Mouse (Mus musculus) C2C12 (cell line): Measurements from ENCODE around the gene Uqcc1. TPM values are rescaled to one million over a fixed set of nuclear protein-coding genes. Genes with fewer than 3 reads are reported as not detected.
A peak's percentile ranks its signal among the peaks of the same experiment; 100 is the strongest.

ENCODE experiments used
- H3K27me3 ChIP-seq: one replicate; pipeline ENCODE4 v1.6.1; 2011; ENCODE audit not compliant: control insufficient read depth, insufficient read depth, insufficient read length
- H3K36me3 ChIP-seq: one replicate; pipeline ENCODE4 v1.6.1; 2011; ENCODE audit not compliant: control insufficient read depth, insufficient read depth
- H3K4me3 ChIP-seq: one replicate; pipeline ENCODE4 v1.5.1; 2011; ENCODE audit warnings: mild to moderate bottlenecking, control low read depth; ENCODE audit not compliant: poor library complexity, insufficient read depth, severe bottlenecking
- H3K79me2 ChIP-seq: one replicate; pipeline ENCODE4 v1.6.1; 2011; ENCODE audit not compliant: control insufficient read depth, insufficient read depth
- H3K79me3 ChIP-seq: one replicate; pipeline ENCODE4 v1.6.1; 2011; ENCODE audit warnings: low read depth, control low read depth
- H3ac ChIP-seq: one replicate; pipeline ENCODE3; 2011; ENCODE audit warnings: low read depth; ENCODE audit not compliant: control insufficient read depth, insufficient read length
- CEBPB ChIP-seq: IDR thresholded peaks from one replicate; pipeline ENCODE4 v1.6.1; 2011; ENCODE audit warnings: low read depth, mild to moderate bottlenecking, control low read depth, moderate library complexity
- CTCF ChIP-seq: IDR thresholded peaks from one replicate; pipeline ENCODE4 v1.5.1; 2011; ENCODE audit not compliant: control insufficient read depth, insufficient read depth, insufficient read length
- FOSL1 ChIP-seq: IDR thresholded peaks from one replicate; pipeline ENCODE4 v1.8.0; 2011; ENCODE audit warnings: mild to moderate bottlenecking, low read length; ENCODE audit not compliant: poor library complexity, insufficient read depth, severe bottlenecking
- MAX ChIP-seq: IDR thresholded peaks from one replicate; pipeline ENCODE4 v1.6.1; 2011; ENCODE audit warnings: mild to moderate bottlenecking, control low read depth
- MYOD1 ChIP-seq: IDR thresholded peaks from one replicate; pipeline ENCODE4 v1.6.1; 2011; ENCODE audit warnings: low read depth; ENCODE audit not compliant: control insufficient read depth, insufficient read length
- MYOG ChIP-seq: IDR thresholded peaks from one replicate; pipeline ENCODE4 v1.6.1; 2011; ENCODE audit not compliant: control insufficient read depth, insufficient read length; ENCODE audit errors: extremely low read depth
- USF1 ChIP-seq: IDR thresholded peaks from one replicate; pipeline ENCODE4 v1.6.1; 2011; ENCODE audit warnings: low read depth, mild to moderate bottlenecking, control low read depth, moderate library complexity
- polyA plus RNA-seq: library from polyadenylated mRNA; unstranded; fragments of >200 nt; fragmentation: generic; extraction: Trizol; gene quantifications from one replicate; pipeline ENCODE4 v1.2.1, GENCODE M21; 2012; ENCODE audit warnings: missing spikeins

Uqcc1 gene
- polyA plus RNA-seq, 1 experiment, result 47.6 TPM

- Histone ChIP-seq H3ac (no peak overlapping the region), H3K79me2 (peaks cover 26% of the 10 kb centered on the region), H3K4me3 (no peak overlapping the region), H3K27me3 (no peaks in the 10 kb centered on the region), H3K79me3 (no peaks in the 10 kb centered on the region), H3K36me3 (peaks cover 29% of the 10 kb centered on the region)
- TF ChIP-seq USF1 (no peak), CEBPB (peak; percentile 77), MYOD1 (no peak), CTCF (no peak), FOSL1 (no peak), MYOG (no peak), MAX (no peak)
These were observed 43.3 kb downstream of the Uqcc1 start for GRCm38 (mm10) chr2:155886776-155887175.

GRCm38 (mm10) chr2:155885271-155885697 is 44.8 kb downstream of the Uqcc1 start:
- Histone ChIP-seq H3K36me3 (peaks cover 29% of the 10 kb centered on the region), H3K27me3 (no peaks in the 10 kb centered on the region), H3ac (no peak overlapping the region), H3K4me3 (no peak overlapping the region), H3K79me3 (no peaks in the 10 kb centered on the region), H3K79me2 (peaks cover 30% of the 10 kb centered on the region)
- peak; percentile 21 for TF ChIP-seq CEBPB
- TF ChIP-seq MAX, result peak; percentile 92
- no peak for TF ChIP-seq MYOG
- peak; percentile 72 for TF ChIP-seq MYOD1
- TF ChIP-seq FOSL1, result no peak
- TF ChIP-seq USF1, result peak; percentile 85

- TF ChIP-seq FOSL1 (no peak), MYOD1 (no peak), USF1 (no peak), MYOG (no peak), CTCF (no peak), MAX (no peak), CEBPB (no peak)
- Histone ChIP-seq H3K79me2 (peaks cover 36% of the 10 kb centered on the region), H3K4me3 (no peak overlapping the region), H3K36me3 (peaks cover 30% of the 10 kb centered on the region), H3K79me3 (no peaks in the 10 kb centered on the region), H3ac (no peak overlapping the region), H3K27me3 (no peaks in the 10 kb centered on the region)
These were observed 48.0 kb downstream of the Uqcc1 start for GRCm38 (mm10) chr2:155882087-155882486.

- H3K79me2 ChIP-seq, result peaks cover 23% of the 10 kb centered on the region
- no peak overlapping the region for H3K4me3 ChIP-seq
- TF ChIP-seq FOSL1, result no peak
- TF ChIP-seq MYOG, result no peak
- TF ChIP-seq MYOD1, result no peak
- peak; percentile 94 for TF ChIP-seq CEBPB
- no peak for TF ChIP-seq USF1
- TF ChIP-seq CTCF, result no peak
- peak; percentile 35 for TF ChIP-seq MAX
- H3K27me3 ChIP-seq, result no peaks in the 10 kb centered on the region
- H3ac ChIP-seq, result no peak overlapping the region
- no peaks in the 10 kb centered on the region for H3K79me3 ChIP-seq
- peaks cover 44% of the 10 kb centered on the region for H3K36me3 ChIP-seq
These were observed 50.9 kb downstream of the Uqcc1 start for GRCm38 (mm10) chr2:155878964-155879876.

GRCm38 (mm10) chr2:155873636-155874035 is 56.5 kb downstream of the Uqcc1 start:
- TF ChIP-seq MYOD1 (no peak), USF1 (no peak), MAX (no peak), CEBPB (no peak), MYOG (no peak), FOSL1 (no peak), CTCF (no peak)
- H3K36me3 ChIP-seq, result peaks cover 41% of the 10 kb centered on the region

More at GRCm38 (mm10) chr2:155873636-155874035, 56.5 kb downstream of the Uqcc1 start:
- Histone ChIP-seq H3K4me3 (no peak overlapping the region), H3K79me2 (peaks cover 9% of the 10 kb centered on the region), H3ac (no peak overlapping the region), H3K27me3 (no peaks in the 10 kb centered on the region), H3K79me3 (no peaks in the 10 kb centered on the region)
